Mouse (Mus musculus): ENCODE data around the gene Ccdc66. TPM values are rescaled to one million over a fixed set of nuclear protein-coding genes. Genes with fewer than 3 reads are reported as not detected.

Gene Ccdc66
- total RNA-seq (2017): 23.1 and 26.0 TPM in 2 replicates

- ATAC-seq (replicated peaks in 1 of 2; ENCODE audit: insufficient read depth in 1 of 2, low FRiP score in 2 of 2, low TSS enrichment in 1 of 2, low read depth in 1 of 2, poor library complexity in 2 of 2, severe bottlenecking in 2 of 2): peak; percentile 96
Measured at GRCm38 (mm10) chr14:27507894-27508643, at the start of gene Ccdc66. TSS of gene Ccdc66 (minus strand) at chr14:27508460.

GRCm38 (mm10) chr14:27543838-27544426 is 35.7 kb upstream of the Ccdc66 start:
- no peak for ATAC-seq (replicated peaks in 1 of 2; ENCODE audit: insufficient read depth in 1 of 2, low FRiP score in 2 of 2, low TSS enrichment in 1 of 2, low read depth in 1 of 2, poor library complexity in 2 of 2, severe bottlenecking in 2 of 2)

GRCm38 (mm10) chr14:27536441-27536840 is 28.2 kb upstream of the Ccdc66 start:
- ATAC-seq (replicated peaks in 1 of 2; ENCODE audit: insufficient read depth in 1 of 2, low FRiP score in 2 of 2, low TSS enrichment in 1 of 2, low read depth in 1 of 2, poor library complexity in 2 of 2, severe bottlenecking in 2 of 2): no peak

- ATAC-seq (replicated peaks in 1 of 2; ENCODE audit: insufficient read depth in 1 of 2, low FRiP score in 2 of 2, low TSS enrichment in 1 of 2, low read depth in 1 of 2, poor library complexity in 2 of 2, severe bottlenecking in 2 of 2): no peak
Measured at GRCm38 (mm10) chr14:27524541-27524940, 16.3 kb upstream of the Ccdc66 start.

- peak in 1 of 2 experiments; percentile 42; a peak in 2 of 4 replicates for ATAC-seq (replicated peaks in 1 of 2; ENCODE audit: insufficient read depth in 1 of 2, low FRiP score in 2 of 2, low TSS enrichment in 1 of 2, low read depth in 1 of 2, poor library complexity in 2 of 2, severe bottlenecking in 2 of 2)
Measured at GRCm38 (mm10) chr14:27508644-27509301, 513 bp upstream of the Ccdc66 start.

GRCm38 (mm10) chr14:27501096-27501495 is 7.2 kb downstream of the Ccdc66 start:
- no peak for ATAC-seq (replicated peaks in 1 of 2; ENCODE audit: insufficient read depth in 1 of 2, low FRiP score in 2 of 2, low TSS enrichment in 1 of 2, low read depth in 1 of 2, poor library complexity in 2 of 2, severe bottlenecking in 2 of 2)

- no peak for ATAC-seq (replicated peaks in 1 of 2; ENCODE audit: insufficient read depth in 1 of 2, low FRiP score in 2 of 2, low TSS enrichment in 1 of 2, low read depth in 1 of 2, poor library complexity in 2 of 2, severe bottlenecking in 2 of 2)
Measured at GRCm38 (mm10) chr14:27493516-27493915, 14.7 kb downstream of the Ccdc66 start.

- ATAC-seq (replicated peaks in 1 of 2; ENCODE audit: insufficient read depth in 1 of 2, low FRiP score in 2 of 2, low TSS enrichment in 1 of 2, low read depth in 1 of 2, poor library complexity in 2 of 2, severe bottlenecking in 2 of 2): no peak
Measured at GRCm38 (mm10) chr14:27491399-27491798, 16.9 kb downstream of the Ccdc66 start.

- ATAC-seq (replicated peaks in 1 of 2; ENCODE audit: insufficient read depth in 1 of 2, low FRiP score in 2 of 2, low TSS enrichment in 1 of 2, low read depth in 1 of 2, poor library complexity in 2 of 2, severe bottlenecking in 2 of 2): no peak
Measured at GRCm38 (mm10) chr14:27446963-27447362, 61.3 kb downstream of the Ccdc66 start.

- no peak for ATAC-seq (replicated peaks in 1 of 2; ENCODE audit: insufficient read depth in 1 of 2, low FRiP score in 2 of 2, low TSS enrichment in 1 of 2, low read depth in 1 of 2, poor library complexity in 2 of 2, severe bottlenecking in 2 of 2)
Measured at GRCm38 (mm10) chr14:27444851-27445281, 63.4 kb downstream of the Ccdc66 start.

GRCm38 (mm10) chr14:27440921-27441320 is 67.3 kb downstream of the Ccdc66 start:
- no peak for ATAC-seq (replicated peaks in 1 of 2; ENCODE audit: insufficient read depth in 1 of 2, low FRiP score in 2 of 2, low TSS enrichment in 1 of 2, low read depth in 1 of 2, poor library complexity in 2 of 2, severe bottlenecking in 2 of 2)

GRCm38 (mm10) chr14:27436826-27437225 is 71.4 kb downstream of the Ccdc66 start:
- no peak for ATAC-seq (replicated peaks in 1 of 2; ENCODE audit: insufficient read depth in 1 of 2, low FRiP score in 2 of 2, low TSS enrichment in 1 of 2, low read depth in 1 of 2, poor library complexity in 2 of 2, severe bottlenecking in 2 of 2)

GRCm38 (mm10) chr14:27436116-27436515 is 72.1 kb downstream of the Ccdc66 start:
- no peak for ATAC-seq (replicated peaks in 1 of 2; ENCODE audit: insufficient read depth in 1 of 2, low FRiP score in 2 of 2, low TSS enrichment in 1 of 2, low read depth in 1 of 2, poor library complexity in 2 of 2, severe bottlenecking in 2 of 2)

- no peak for ATAC-seq (replicated peaks in 1 of 2; ENCODE audit: insufficient read depth in 1 of 2, low FRiP score in 2 of 2, low TSS enrichment in 1 of 2, low read depth in 1 of 2, poor library complexity in 2 of 2, severe bottlenecking in 2 of 2)
Measured at GRCm38 (mm10) chr14:27432064-27432463, 76.2 kb downstream of the Ccdc66 start.

Other genes starting within 250 kb of the Ccdc66 start
- 39.2 and 48.5 TPM in 2 replicates for gene Fam208a, start 79.6 kb downstream of the Ccdc66 start, total RNA-seq (2017)
- 0.38 TPM in 1 of 2 replicates, not detected in the other for gene Erc2, start 114.0 kb upstream of the Ccdc66 start, total RNA-seq (2017)

Data from hematopoietic stem cell, adult 5-6 weeks (primary cell).